Comparison of ENCODE assay signal across 8 mouse cellular contexts in genomic region chr1:37985764-37986323, GRCm38 (mm10). TPM values are rescaled to one million over a fixed set of nuclear protein-coding genes. Genes with fewer than 3 reads are reported as not detected.
A peak's percentile ranks its signal among the peaks of the same experiment; 100 is the strongest.
DNase-seq lines count a peak whose midpoint lies in the region; TF ChIP-seq lines count a peak whose summit lies in the region.

No protein-coding gene starts in this region.

- H3K4me3 ChIP-seq in thymus, adult 2 months (ENCODE audit: control insufficient read depth, insufficient read depth, low read length), result no peak overlapping the region
- H3K4me3 ChIP-seq in bone marrow, adult 2 months (replicated peaks; ENCODE audit: control insufficient read depth, low read depth, low read length), result no peak overlapping the region
- no peak overlapping the region for H3K4me3 ChIP-seq in small intestine, adult 2 months (ENCODE audit: low read depth, low read length)

- no peak overlapping the region for H3K27ac ChIP-seq in thymus, adult 2 months (ENCODE audit: control insufficient read depth, insufficient read depth, low read length)
- H3K27ac ChIP-seq in bone marrow, adult 2 months (ENCODE audit: control insufficient read depth, insufficient read depth, low read depth, low read length, poor library complexity), result no peak overlapping the region
- H3K27ac ChIP-seq in small intestine, adult 2 months (ENCODE audit: insufficient read depth, low read depth, low read length), result no peak overlapping the region

- peaks cover 49% of the 10 kb centered on the region for H3K36me3 ChIP-seq in thymus, adult 2 months (ENCODE audit: control insufficient read depth, insufficient read depth, low read length)
- peaks cover 34% of the 10 kb centered on the region for H3K36me3 ChIP-seq in small intestine, adult 2 months (ENCODE audit: control insufficient read depth, insufficient read depth, low read length)

- intact Hi-C loops in heart, postnatal 10 days (cut with DNase I), result loop anchor here (10.0 kb wide), 1 partner anchor 311 kb away; no protein-coding TSS in a partner anchor
- intact Hi-C loops in heart, postnatal 36 days (cut with DNase I), result no loop called here

- no peak for TF ChIP-seq POLR2A in thymus, adult 2 months (IDR thresholded peaks at IDR 0.05; ENCODE audit: control insufficient read depth, extremely low read depth, insufficient read depth, low read length, poor library complexity)
- no peak for TF ChIP-seq POLR2A in bone marrow, adult 2 months (IDR thresholded peaks at IDR 0.05; ENCODE audit: borderline replicate concordance, control insufficient read depth, low read depth, low read length)
- no peak for TF ChIP-seq POLR2A in small intestine, adult 2 months (IDR thresholded peaks at IDR 0.05; ENCODE audit: low read depth, low read length)

- peak; percentile 14 to 59 for DNase-seq in heart, postnatal 10 days
- no peak for DNase-seq in heart, adult 8-10 months (ENCODE audit: low spot score)
- DNase-seq in thymus, adult 2 months, result peak; percentile 13
- no peak for DNase-seq in thymus, postnatal 36 days
- DNase-seq in layer of hippocampus, postnatal 14 days (ENCODE audit: low spot score in 2 of 2), result peak; percentile 39 to 47
- no peak for DNase-seq in heart, postnatal 36 days

- 89% methylated on average over 9 of the region's 9 CpGs for WGBS in thymus, adult 2 months
- 84% methylated on average over 9 of the region's 9 CpGs for WGBS in bone marrow, adult 2 months
- WGBS in small intestine, adult 2 months, result 79% methylated on average over 9 of the region's 9 CpGs

- TF ChIP-seq CTCF in thymus, adult 2 months (IDR thresholded peaks at IDR 0.05; ENCODE audit: borderline replicate concordance, control insufficient read depth, extremely low read depth, insufficient read depth, low read length, poor library complexity), result no peak
- TF ChIP-seq CTCF in bone marrow, adult 2 months (IDR thresholded peaks at IDR 0.05; ENCODE audit: control insufficient read depth, insufficient read depth, low read length), result peak; percentile 25; the same call in 1 of the 2 replicates
- TF ChIP-seq CTCF in small intestine, adult 2 months (IDR thresholded peaks at IDR 0.05; ENCODE audit: extremely low read depth, insufficient read length, insufficient replicate concordance, low read depth, low read length), result peak; percentile 63; the same call in 1 of the 2 replicates

- H3K4me1 ChIP-seq in thymus, adult 2 months (replicated peaks; ENCODE audit: control insufficient read depth, insufficient read depth, low read length), result no peaks in the 10 kb centered on the region
- no peaks in the 10 kb centered on the region for H3K4me1 ChIP-seq in bone marrow, adult 2 months (ENCODE audit: control insufficient read depth, insufficient read depth, low read length)
- H3K4me1 ChIP-seq in small intestine, adult 2 months (ENCODE audit: control insufficient read depth, insufficient read depth, insufficient read length, low read length), result no peaks in the 10 kb centered on the region

- H3K27me3 ChIP-seq in thymus, adult 2 months (ENCODE audit: control insufficient read depth, insufficient read depth, low read length), result no peaks in the 10 kb centered on the region
- H3K27me3 ChIP-seq in small intestine, adult 2 months (ENCODE audit: control insufficient read depth, insufficient read depth, low read length), result no peaks in the 10 kb centered on the region

RNA-seq across cellular contexts. Expression of gene Txndc9, which starts 11.8 kb away (rescaled TPM):
- 10 to 100 TPM; 61.6 to 63.0 TPM for total RNA-seq in heart, postnatal 10 days (2021)
- 10 to 100 TPM; 54.6 to 63.0 (median 59.3) TPM for total RNA-seq in heart, adult 8-10 months (2022)
- 12.3 and 15.3 TPM in 2 replicates for polyA plus RNA-seq in thymus, adult 2 months (2012; rRNA removed)
- 31.7 and 38.5 TPM in 2 replicates for polyA plus RNA-seq in bone marrow, adult 2 months (2011; ENCODE audit: insufficient read depth, insufficient read length, low replicate concordance, missing spikeins)
- 10 to 100 TPM; 57.9 to 64.9 TPM for total RNA-seq in layer of hippocampus, postnatal 14 days (2021)
- polyA plus RNA-seq in small intestine, adult 2 months (2012; rRNA removed), result 2.3 and 4.0 TPM in 2 replicates
- 10 to 100 TPM; 46.8 to 54.5 TPM for total RNA-seq in heart, postnatal 36 days (2021)

RNA-seq across cellular contexts. Expression of gene Eif5b, which starts 12.0 kb away (rescaled TPM):
- 10 to 100 TPM; 36.3 to 41.0 TPM for total RNA-seq in heart, postnatal 10 days (2021)
- 10 to 100 TPM; 51.0 to 57.4 (median 54.5) TPM for total RNA-seq in heart, adult 8-10 months (2022)
- 5.1 and 6.7 TPM in 2 replicates for polyA plus RNA-seq in thymus, adult 2 months (2012; rRNA removed)
- polyA plus RNA-seq in bone marrow, adult 2 months (2011; ENCODE audit: insufficient read depth, insufficient read length, low replicate concordance, missing spikeins), result 22.8 and 26.8 TPM in 2 replicates
- total RNA-seq in layer of hippocampus, postnatal 14 days (2021), result 10 to 100 TPM; 36.6 to 39.9 TPM
- 0.58 and 1.0 TPM in 2 replicates for polyA plus RNA-seq in small intestine, adult 2 months (2012; rRNA removed)
- total RNA-seq in heart, postnatal 36 days (2021), result 10 to 100 TPM; 46.6 to 47.1 TPM

RNA-seq across cellular contexts. Expression of gene Lyg1, which starts 28.3 kb away (rescaled TPM):
- total RNA-seq in heart, postnatal 10 days (2021), result not detected
- total RNA-seq in heart, adult 8-10 months (2022), result not detected
- not detected in 2 replicates for polyA plus RNA-seq in thymus, adult 2 months (2012; rRNA removed)
- not detected in 2 replicates for polyA plus RNA-seq in bone marrow, adult 2 months (2011; ENCODE audit: insufficient read depth, insufficient read length, low replicate concordance, missing spikeins)
- not detected for total RNA-seq in layer of hippocampus, postnatal 14 days (2021)
- polyA plus RNA-seq in small intestine, adult 2 months (2012; rRNA removed), result not detected in 2 replicates
- not detected for total RNA-seq in heart, postnatal 36 days (2021)

Comparison
In these comparisons a context has a peak if more than half of its experiments do, and no peak if none do; other contexts are left out.
1. DNase-seq: peak in heart, postnatal 10 days (2 of 2), thymus, adult 2 months (single experiment) and layer of hippocampus, postnatal 14 days (2 of 2); none in heart, adult 8-10 months (single experiment), thymus, postnatal 36 days (0 of 2) and heart, postnatal 36 days (0 of 2).